Comparison of ENCODE assay signal across 26 mouse cellular contexts in the genomic region with DNA sequence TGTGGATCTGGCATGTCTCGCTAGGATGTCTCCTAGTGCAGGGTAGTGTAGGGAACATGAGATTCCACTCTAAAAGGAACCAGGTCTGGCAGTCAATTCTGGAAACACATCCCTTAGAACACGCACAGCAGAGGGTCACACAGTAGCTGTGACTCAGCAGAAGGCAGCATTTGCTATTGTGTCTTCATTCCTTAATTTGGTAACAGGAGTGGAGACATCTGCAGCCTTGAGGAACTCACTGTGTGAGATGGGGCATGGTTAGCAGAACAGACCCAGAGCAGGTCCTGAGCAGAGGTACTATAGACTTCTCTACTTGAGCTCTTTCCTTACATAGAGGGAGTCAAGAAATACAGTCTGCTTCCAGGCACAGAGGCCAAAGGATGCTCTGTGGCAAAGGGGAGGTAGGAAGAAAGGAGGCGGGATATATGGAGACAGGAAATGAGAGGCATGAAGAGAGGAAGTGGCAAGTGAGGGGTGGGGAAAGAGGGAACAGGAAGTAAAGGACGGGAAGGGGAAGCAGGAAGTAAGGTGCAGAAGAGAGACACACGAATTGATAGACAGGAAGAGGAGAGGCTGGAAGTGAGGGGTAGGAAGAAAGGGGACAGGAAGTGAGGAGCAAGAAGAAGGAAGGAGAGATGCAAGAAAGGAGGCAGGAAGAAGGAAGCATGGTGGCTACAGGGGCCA.
DNase-seq lines count a peak whose midpoint lies in the region; ATAC-seq and TF ChIP-seq lines count a peak whose summit lies in the region.
"Had no signal": no experiment of that assay in that cellular context is flagged by ENCODE, and none has a peak within 500 bp of the region (broad histone marks: within the 10 kb centered on the region; RNA-seq: fewer than 3 reads in every experiment).

No protein-coding gene starts in this region.

- DNase-seq in heart, embryonic 10.5 days (ENCODE audit: low spot score): peak; percentile 61
- DNase-seq in heart, postnatal 10 days: no peak
- DNase-seq in brain, adult 2 months (ENCODE audit: low read depth, low spot score): peak; percentile 46
- no peak for DNase-seq in midbrain, embryonic 14.5 days
- no peak for DNase-seq in cerebellum, adult 2 months
- DNase-seq: adrenal gland, adult 8-10 months; adrenal gland, postnatal 25 days; cerebellum, adult 11 months; cerebellum, adult 9-11 months; cerebellum, postnatal 25 days; gastrocnemius, postnatal 25 days; heart, adult 18-20 months; heart, postnatal 36 days; kidney, adult 18-20 months had no signal

- no peaks in the 10 kb centered on the region for H3K36me3 ChIP-seq in heart, embryonic 10.5 days
- no peaks in the 10 kb centered on the region for H3K36me3 ChIP-seq in intestine, embryonic 16.5 days (ENCODE audit: control insufficient read depth, insufficient read depth, low read length)
- H3K36me3 ChIP-seq in midbrain, embryonic 14.5 days (ENCODE audit: control insufficient read depth, insufficient read depth, low read length): peaks cover 46% of the 10 kb centered on the region
- H3K36me3 ChIP-seq: forebrain, embryonic 10.5 days; heart, embryonic 13.5 days; hindbrain, embryonic 10.5 days; intestine, embryonic 15.5 days had no signal

- H3K4me2 ChIP-seq in intestine, embryonic 16.5 days (ENCODE audit: low read depth, low read length): no peak overlapping the region
- no peak overlapping the region for H3K4me2 ChIP-seq in midbrain, embryonic 14.5 days (ENCODE audit: low read length)
- H3K4me2 ChIP-seq: forebrain, embryonic 13.5 days; heart, embryonic 13.5 days; hindbrain, embryonic 13.5 days; intestine, embryonic 15.5 days had no signal

- ATAC-seq in megakaryocyte, adult 5-6 weeks (ENCODE audit: poor library complexity, severe bottlenecking): peak; percentile 79
- no peak for ATAC-seq in intestine, embryonic 16.5 days
- ATAC-seq in midbrain, embryonic 14.5 days (ENCODE audit: low FRiP score, low TSS enrichment): no peak
- ATAC-seq: activated CD4-positive, CD25-positive, alpha-beta regulatory T cell, adult 4 months; CD4-positive, CD25-positive, alpha-beta regulatory T cell, adult 4 months; forebrain, embryonic 13.5 days; forebrain, embryonic 16.5 days; hindbrain, embryonic 16.5 days; intestine, embryonic 15.5 days had no signal

- no peak overlapping the region for H3K27ac ChIP-seq in heart, embryonic 10.5 days
- no peak overlapping the region for H3K27ac ChIP-seq in intestine, embryonic 16.5 days (ENCODE audit: low read length)
- no peak overlapping the region for H3K27ac ChIP-seq in midbrain, embryonic 14.5 days (replicated peaks; ENCODE audit: low read depth, low read length)
- no peak overlapping the region for H3K27ac ChIP-seq in cerebellum, adult 2 months (ENCODE audit: insufficient read depth, low read length)
- H3K27ac ChIP-seq: forebrain, embryonic 10.5 days; forebrain, embryonic 13.5 days; heart, embryonic 13.5 days; hindbrain, embryonic 10.5 days; hindbrain, embryonic 13.5 days; intestine, embryonic 15.5 days had no signal

- no peak overlapping the region for H3K4me3 ChIP-seq in heart, embryonic 10.5 days
- no peak overlapping the region for H3K4me3 ChIP-seq in intestine, embryonic 16.5 days (ENCODE audit: low read length)
- no peak overlapping the region for H3K4me3 ChIP-seq in midbrain, embryonic 14.5 days (replicated peaks; ENCODE audit: low read depth, low read length)
- no peak overlapping the region for H3K4me3 ChIP-seq in cerebellum, adult 2 months (replicated peaks; ENCODE audit: insufficient read depth, low read depth, low read length)
- H3K4me3 ChIP-seq: forebrain, embryonic 10.5 days; forebrain, embryonic 13.5 days; heart, embryonic 13.5 days; hindbrain, embryonic 10.5 days; hindbrain, embryonic 13.5 days; intestine, embryonic 15.5 days had no signal

- WGBS in heart, embryonic 10.5 days: 67% methylated on average over 5 of the region's 5 CpGs
- WGBS in intestine, embryonic 16.5 days: 68% methylated on average over 5 of the region's 5 CpGs
- WGBS in midbrain, embryonic 14.5 days: 80% methylated on average over 5 of the region's 5 CpGs
- WGBS in cerebellum, adult 2 months: 74% methylated on average over 5 of the region's 5 CpGs

- no peak for TF ChIP-seq POLR2A in cerebellum, adult 2 months (IDR thresholded peaks at IDR 0.05; ENCODE audit: borderline replicate concordance, insufficient read depth, low read length)

- intact Hi-C loops in heart, postnatal 10 days (cut with DNase I): loop anchor here (5.0 kb wide), 1 partner anchor 610 kb away; no protein-coding TSS in a partner anchor

- H3K9ac ChIP-seq in intestine, embryonic 16.5 days (ENCODE audit: low read depth, low read length): no peak overlapping the region
- no peak overlapping the region for H3K9ac ChIP-seq in midbrain, embryonic 14.5 days (replicated peaks; ENCODE audit: low read length)
- H3K9ac ChIP-seq: forebrain, embryonic 13.5 days; heart, embryonic 13.5 days; hindbrain, embryonic 13.5 days; intestine, embryonic 15.5 days had no signal

- H3K4me1 ChIP-seq in heart, embryonic 10.5 days: no peaks in the 10 kb centered on the region
- no peaks in the 10 kb centered on the region for H3K4me1 ChIP-seq in intestine, embryonic 16.5 days (ENCODE audit: control insufficient read depth, insufficient read depth, low read length)
- H3K4me1 ChIP-seq in midbrain, embryonic 14.5 days (ENCODE audit: control insufficient read depth, insufficient read depth, low read length): no peaks in the 10 kb centered on the region
- H3K4me1 ChIP-seq in cerebellum, adult 2 months (ENCODE audit: control insufficient read depth, insufficient read depth, low read length): no peaks in the 10 kb centered on the region
- H3K4me1 ChIP-seq: hindbrain, embryonic 13.5 days; intestine, embryonic 15.5 days had no signal

- no peak for TF ChIP-seq CTCF in cerebellum, adult 2 months (IDR thresholded peaks at IDR 0.05; ENCODE audit: borderline replicate concordance, insufficient read depth, low read depth, low read length)

- H3K27me3 ChIP-seq in heart, embryonic 10.5 days (ENCODE audit: insufficient read depth, poor library complexity, severe bottlenecking): no peaks in the 10 kb centered on the region
- H3K27me3 ChIP-seq in intestine, embryonic 16.5 days (replicated peaks; ENCODE audit: control insufficient read depth, insufficient read depth, low read length): no peaks in the 10 kb centered on the region
- H3K27me3 ChIP-seq in midbrain, embryonic 14.5 days (ENCODE audit: control insufficient read depth, insufficient read depth, low read length): no peaks in the 10 kb centered on the region
- H3K27me3 ChIP-seq in cerebellum, adult 2 months (ENCODE audit: control insufficient read depth, insufficient read depth, low read length): no peaks in the 10 kb centered on the region
- H3K27me3 ChIP-seq: forebrain, embryonic 13.5 days; heart, embryonic 13.5 days; hindbrain, embryonic 13.5 days; intestine, embryonic 15.5 days had no signal

- no peaks in the 10 kb centered on the region for H3K9me3 ChIP-seq in heart, embryonic 10.5 days
- no peaks in the 10 kb centered on the region for H3K9me3 ChIP-seq in intestine, embryonic 16.5 days (ENCODE audit: control insufficient read depth, low read length)
- H3K9me3 ChIP-seq in midbrain, embryonic 14.5 days (ENCODE audit: control insufficient read depth, low read length): no peaks in the 10 kb centered on the region
- H3K9me3 ChIP-seq: forebrain, embryonic 10.5 days; forebrain, embryonic 13.5 days; heart, embryonic 13.5 days; hindbrain, embryonic 10.5 days; hindbrain, embryonic 13.5 days; intestine, embryonic 15.5 days had no signal

Comparison
In these comparisons a context has a peak if more than half of its experiments do, and no peak if none do; other contexts are left out.
1. DNase-seq: peak in heart, embryonic 10.5 days (single experiment) and brain, adult 2 months (single experiment); none in heart, postnatal 10 days (0 of 2), midbrain, embryonic 14.5 days (single experiment) and cerebellum, adult 2 months (0 of 2).